Mouse (Mus musculus) T-helper 17 cell (primary cell): Measurements from ENCODE around the gene Cnot1.

Experiments
- in situ Hi-C, 2 experiments: fragments of 300-600 bp; cut with MboI, MseI; formaldehyde crosslinking; loops; 1 replicate in 1 of 2; 2 replicates in 1 of 2; pipeline ENCODE4 v1.15.1; 2025; ENCODE audit warnings: high pct_unique_total_duplicates in 2 of 2

Cnot1 gene

GRCm38 (mm10) chr8:95748028-95748427, 59.2 kb downstream of the Cnot1 start:
- in situ Hi-C loops = loop anchor here in 1 of 2 experiments (25.0 kb wide), 1 partner anchor 286 kb away; no protein-coding TSS in a partner anchor

- in situ Hi-C loops = loop anchor here (5.0 to 25.0 kb wide), 2 partner anchors 36 to 279 kb away; no protein-coding TSS in a partner anchor
Observed at GRCm38 (mm10) chr8:95741732-95742131, 65.5 kb downstream of the Cnot1 start.

GRCm38 (mm10) chr8:95738596-95738995, 68.7 kb downstream of the Cnot1 start:
- in situ Hi-C loops = loop anchor here (10.0 to 25.0 kb wide), 2 partner anchors 274 to 276 kb away; no protein-coding TSS in a partner anchor

- in situ Hi-C loops = loop anchor here in 1 of 2 experiments (25.0 kb wide), 1 partner anchor 265 kb away; no protein-coding TSS in a partner anchor
Observed at GRCm38 (mm10) chr8:95727625-95728024, 79.6 kb downstream of the Cnot1 start.

- in situ Hi-C loops = no loop called here
Observed at GRCm38 (mm10) chr8:95716546-95717335, 90.5 kb downstream of the Cnot1 start.

GRCm38 (mm10) chr8:95715676-95716531, 91.4 kb downstream of the Cnot1 start, which contains the start of gene Setd6:
Gene Setd6 (plus strand): TSS chr8:95715881.
- in situ Hi-C loops = no loop called here

GRCm38 (mm10) chr8:95714837-95715413, 92.3 kb downstream of the Cnot1 start:
- in situ Hi-C loops = no loop called here

- in situ Hi-C loops = no loop called here
Observed at GRCm38 (mm10) chr8:95714367-95714766, 92.9 kb downstream of the Cnot1 start.

- in situ Hi-C loops = no loop called here
Observed at GRCm38 (mm10) chr8:95713100-95714010, 93.9 kb downstream of the Cnot1 start.

- in situ Hi-C loops = no loop called here
Observed at GRCm38 (mm10) chr8:95712395-95712794, 94.9 kb downstream of the Cnot1 start.

- in situ Hi-C loops = no loop called here
Observed at GRCm38 (mm10) chr8:95711029-95711428, 96.2 kb downstream of the Cnot1 start.

- in situ Hi-C loops = no loop called here
Observed at GRCm38 (mm10) chr8:95709579-95709978, 97.7 kb downstream of the Cnot1 start.

GRCm38 (mm10) chr8:95704538-95704937, 102.7 kb downstream of the Cnot1 start:
- in situ Hi-C loops = loop anchor here in 1 of 2 experiments (5.0 kb wide), 1 partner anchor 372 kb away; the partner anchor contains the start of genes Usb1 and Zfp319

GRCm38 (mm10) chr8:95703461-95704260, 103.6 kb downstream of the Cnot1 start:
- in situ Hi-C loops = loop anchor here in 1 of 2 experiments (5.0 kb wide), 1 partner anchor 371 kb away; the partner anchor contains the start of genes Usb1 and Zfp319

GRCm38 (mm10) chr8:95702480-95703446, 104.5 kb downstream of the Cnot1 start:
- in situ Hi-C loops = loop anchor here in 1 of 2 experiments (5.0 kb wide), 1 partner anchor 370 kb away; the partner anchor contains the start of genes Usb1 and Zfp319

- in situ Hi-C loops = loop anchor here in 1 of 2 experiments (5.0 kb wide), 1 partner anchor 370 kb away; the partner anchor contains the start of genes Usb1 and Zfp319
Observed at GRCm38 (mm10) chr8:95701809-95702208, 105.5 kb downstream of the Cnot1 start.

GRCm38 (mm10) chr8:95700282-95700681, 107.0 kb downstream of the Cnot1 start:
- in situ Hi-C loops = loop anchor here in 1 of 2 experiments (5.0 kb wide), 1 partner anchor 368 kb away; the partner anchor contains the start of genes Usb1 and Zfp319

- in situ Hi-C loops = loop anchor here (5.0 kb wide), 1 partner anchor 96 kb away; no protein-coding TSS in a partner anchor
Observed at GRCm38 (mm10) chr8:95698179-95698578, 109.1 kb downstream of the Cnot1 start.
